Mouse (Mus musculus) fibroblast of lung, adult 2 months (primary cell): Measurements from ENCODE around the gene Trim17.

Source experiments
- DNase-seq: peaks from one replicate; pipeline ENCODE4 v3.0.0-alpha.2; 2011; ENCODE audit warnings: low read depth

Gene Trim17

GRCm38 (mm10) chr11:58969027-58969426, 14.5 kb downstream of the Trim17 start:
- no peak for DNase-seq

GRCm38 (mm10) chr11:58969659-58970058, 15.2 kb downstream of the Trim17 start:
- no peak for DNase-seq

DNA sequence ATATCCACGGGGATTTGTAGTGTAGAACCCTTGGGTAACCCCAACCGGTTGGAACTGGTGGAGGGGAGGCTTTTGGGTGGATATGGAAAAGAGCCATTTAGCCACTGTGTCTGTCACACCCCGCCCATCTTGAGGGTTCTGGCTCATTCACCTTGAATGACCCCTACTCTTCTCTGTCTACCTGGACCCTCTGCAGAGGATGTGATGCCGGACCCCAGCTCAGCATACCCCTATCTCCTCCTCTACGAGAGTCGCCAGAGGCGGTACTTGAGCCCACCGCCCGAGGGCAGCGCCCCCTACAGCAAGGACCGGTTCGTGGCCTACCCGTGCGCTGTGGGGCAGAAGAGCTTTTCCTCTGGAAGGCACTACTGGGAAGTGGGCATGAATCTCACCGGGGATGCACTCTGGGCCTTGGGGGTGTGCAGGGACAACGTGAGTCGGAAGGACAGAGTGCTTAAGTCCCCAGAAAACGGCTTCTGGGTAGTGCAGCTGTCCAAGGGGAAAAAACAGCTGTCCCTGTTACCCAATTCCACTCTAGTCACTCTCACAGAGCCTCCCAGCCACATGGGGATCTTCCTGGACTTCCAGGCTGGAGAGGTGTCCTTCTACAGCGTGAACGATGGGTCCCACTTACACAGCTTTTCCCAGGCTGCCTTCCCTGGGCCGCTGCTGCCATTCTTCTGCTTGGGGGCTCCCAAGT, 16.5 kb downstream of the Trim17 start:
- no peak for DNase-seq

DNA sequence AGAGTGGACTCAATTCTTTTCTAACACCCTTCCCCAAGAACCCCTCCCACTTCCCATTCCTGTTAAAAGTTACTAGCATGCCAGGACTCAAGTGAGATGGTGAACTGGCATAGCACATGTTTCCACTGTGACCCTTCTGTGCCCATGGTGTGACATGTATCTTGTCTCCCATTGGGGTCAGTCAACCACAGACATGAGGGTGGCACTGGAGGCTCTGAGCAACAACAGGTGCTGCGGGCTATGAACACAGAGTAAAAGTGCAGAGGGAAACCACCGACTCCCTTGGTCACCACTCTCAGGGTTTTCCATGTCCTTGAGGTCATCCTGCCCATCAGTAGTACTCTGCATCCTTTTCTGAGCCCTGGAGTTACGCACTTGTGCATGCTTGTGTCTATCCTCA, 17.3 kb downstream of the Trim17 start:
- DNase-seq = no peak

DNA sequence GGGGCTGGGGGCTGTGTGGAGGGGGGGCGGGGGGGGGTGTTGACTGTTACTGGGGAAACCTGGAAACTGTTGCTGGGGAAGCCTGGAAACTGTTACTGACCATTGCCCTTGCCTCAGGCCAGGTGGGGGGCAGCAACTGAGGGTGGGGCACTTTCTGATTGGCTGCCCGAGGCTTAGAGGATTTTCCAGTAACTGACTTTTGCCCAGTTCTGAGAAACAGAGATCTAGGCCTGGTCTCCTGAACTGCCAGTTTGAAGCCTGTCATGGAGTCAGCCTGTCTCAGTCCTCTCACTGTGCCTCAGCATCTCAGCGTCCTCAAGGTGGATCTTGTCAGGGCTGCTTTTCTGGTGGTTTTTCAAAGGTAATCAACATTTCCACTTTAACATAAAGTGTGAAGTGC, 19.9 kb downstream of the Trim17 start:
- no peak for DNase-seq

GRCm38 (mm10) chr11:58977150-58977549, 22.7 kb downstream of the Trim17 start:
- no peak for DNase-seq

GRCm38 (mm10) chr11:58977607-58978026, 23.1 kb downstream of the Trim17 start:
- no peak for DNase-seq

DNA sequence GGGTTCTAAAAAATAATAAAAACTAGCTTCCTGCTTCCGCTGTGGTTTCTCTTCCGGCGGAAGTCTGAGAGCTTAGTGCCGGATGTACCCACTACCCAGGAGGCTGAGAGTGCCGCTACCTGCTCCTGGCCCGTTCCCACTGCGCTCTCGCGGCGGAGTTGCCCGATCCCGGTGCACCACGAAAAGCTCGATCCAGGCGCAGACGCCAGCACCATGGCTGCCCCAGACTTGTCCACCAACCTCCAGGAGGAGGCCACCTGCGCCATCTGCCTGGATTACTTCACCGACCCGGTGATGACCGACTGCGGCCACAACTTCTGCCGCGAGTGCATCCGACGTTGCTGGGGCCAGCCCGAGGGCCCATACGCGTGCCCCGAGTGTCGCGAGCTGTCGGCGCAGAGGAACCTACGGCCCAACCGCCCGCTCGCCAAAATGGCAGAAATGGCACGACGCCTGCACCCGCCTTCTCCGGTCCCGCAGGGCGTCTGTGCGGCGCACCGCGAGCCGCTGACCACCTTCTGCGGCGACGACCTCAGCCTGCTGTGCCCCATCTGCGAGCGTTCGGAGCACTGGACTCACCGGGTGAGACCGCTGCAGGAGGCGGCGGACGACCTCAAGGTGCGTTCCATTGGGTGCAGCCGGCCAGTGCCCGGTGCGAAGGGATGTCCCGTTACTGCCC, 23.7 kb downstream of the Trim17 start, which contains the start of gene Trim11:
TSS of gene Trim11 (plus strand) at position 67 of the 679 bp plus-strand sequence.
- no peak for DNase-seq

DNA sequence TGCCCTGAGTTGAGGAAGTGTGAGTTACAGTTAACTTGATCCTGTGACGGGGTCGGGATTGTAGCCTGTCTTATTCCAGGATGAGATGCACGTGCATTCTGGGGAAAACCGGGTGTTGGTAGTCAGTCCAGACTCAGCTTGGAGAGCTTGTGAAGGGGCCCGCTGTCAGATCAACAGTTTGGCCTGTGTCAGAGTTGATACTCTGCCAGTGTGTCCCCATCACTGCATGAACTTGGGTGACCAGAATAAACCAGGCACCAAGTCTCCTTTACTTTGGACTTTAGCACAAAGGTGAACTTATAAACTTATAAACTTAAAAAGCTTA, 24.2 kb downstream of the Trim17 start:
- no peak for DNase-seq

DNA sequence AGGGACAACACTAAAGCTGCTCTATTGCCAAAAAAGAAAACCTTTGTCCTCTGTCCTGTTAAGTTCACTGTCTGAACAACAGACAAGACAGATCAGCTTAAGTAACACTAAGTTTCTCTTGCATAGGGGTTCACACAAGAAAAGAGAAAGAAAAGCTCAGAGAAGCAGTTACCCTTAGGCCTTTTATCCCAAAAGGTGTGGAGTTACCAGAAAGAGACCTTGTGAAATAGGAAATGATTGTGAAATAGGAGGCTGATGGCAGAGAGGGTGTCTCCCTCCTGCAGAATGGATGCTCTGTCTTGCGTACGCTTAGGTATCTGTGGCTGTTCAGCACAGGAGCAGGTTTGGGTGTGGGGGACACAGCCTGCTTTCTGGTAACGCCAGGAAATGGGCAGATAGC, 24.7 kb downstream of the Trim17 start:
- no peak for DNase-seq

DNA sequence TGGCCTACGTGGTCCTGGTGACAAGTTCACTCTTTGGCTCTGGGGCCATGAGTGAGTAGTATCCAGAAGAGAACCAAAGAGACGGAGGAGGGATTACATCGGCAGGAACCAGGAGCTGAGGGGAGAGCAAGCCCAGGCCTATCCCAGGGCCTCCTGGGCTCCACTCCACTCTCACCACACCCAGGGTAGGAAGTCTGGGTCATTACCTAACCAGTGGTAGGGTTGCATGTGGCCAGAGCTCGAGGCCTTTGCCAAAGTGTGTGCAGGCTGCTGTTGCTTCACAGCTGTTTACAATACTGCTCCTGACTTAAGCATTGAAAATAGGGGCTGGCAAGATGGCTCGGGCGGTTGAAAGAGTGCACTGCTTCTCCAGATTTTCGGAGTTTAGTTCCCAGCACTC, 25.2 kb downstream of the Trim17 start:
- DNase-seq = peak; percentile 83

DNA sequence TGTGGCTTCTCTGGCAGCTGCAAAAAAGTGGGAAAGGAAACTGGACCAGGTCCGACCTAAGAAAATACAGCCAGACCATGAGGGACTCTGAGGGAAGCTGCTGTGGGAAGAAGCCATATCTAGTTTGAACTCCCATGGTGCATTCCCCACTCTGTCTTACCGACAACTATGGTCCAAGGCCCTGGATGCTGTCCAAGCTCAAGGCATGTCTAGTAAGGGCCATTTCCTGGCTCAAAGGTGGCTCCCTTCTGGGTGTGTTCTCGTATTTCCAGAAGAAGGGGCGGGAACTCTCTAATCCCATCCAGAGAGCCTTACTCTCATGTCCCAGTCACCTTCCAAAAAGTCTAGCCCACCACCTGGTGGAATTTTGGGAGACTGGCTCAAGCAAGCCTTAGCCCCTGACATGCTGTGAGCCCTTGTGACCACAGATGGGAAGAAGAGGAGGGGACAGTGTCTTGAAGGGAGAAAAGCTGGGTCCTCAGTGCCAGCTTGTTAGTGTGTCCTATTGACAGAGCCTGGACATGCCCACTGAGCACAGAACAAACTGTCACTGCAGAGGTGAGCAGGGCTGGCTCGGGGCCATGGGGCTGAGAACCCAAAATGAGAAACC, 26.0 kb downstream of the Trim17 start:
- DNase-seq = no peak

GRCm38 (mm10) chr11:58981541-58982447, 27.3 kb downstream of the Trim17 start:
- DNase-seq = peak; percentile 56

GRCm38 (mm10) chr11:58982471-58983097, 28.1 kb downstream of the Trim17 start:
- no peak for DNase-seq

GRCm38 (mm10) chr11:58983691-58984341, 29.3 kb downstream of the Trim17 start:
- DNase-seq = no peak

- no peak for DNase-seq
These were observed 30.2 kb downstream of the Trim17 start for GRCm38 (mm10) chr11:58984657-58985056.

GRCm38 (mm10) chr11:58985299-58985917, 30.9 kb downstream of the Trim17 start:
- no peak for DNase-seq

DNA sequence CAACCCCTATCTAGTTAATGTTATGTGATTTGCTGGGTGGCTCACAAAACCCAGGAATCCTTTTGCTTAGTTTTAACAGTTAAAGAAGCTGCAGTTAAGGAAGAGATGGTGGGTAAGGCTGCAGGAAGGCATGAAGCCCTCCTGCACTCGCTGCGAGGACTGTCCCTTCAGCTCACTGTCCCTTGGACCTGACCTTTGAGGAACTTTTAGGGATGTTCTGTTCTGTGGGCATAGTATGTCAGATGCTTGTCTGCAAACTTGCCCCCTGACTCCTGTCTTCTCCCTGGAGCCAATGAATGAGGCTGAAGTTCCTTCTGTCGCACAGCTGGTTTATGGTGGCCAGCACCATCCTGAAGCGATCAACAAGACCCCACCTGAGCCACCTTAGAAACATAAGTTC, 34.7 kb downstream of the Trim17 start:
- no peak for DNase-seq

GRCm38 (mm10) chr11:58990141-58990540, 35.7 kb downstream of the Trim17 start:
- no peak for DNase-seq

GRCm38 (mm10) chr11:58990794-58991193, 36.3 kb downstream of the Trim17 start:
- DNase-seq = no peak

DNA sequence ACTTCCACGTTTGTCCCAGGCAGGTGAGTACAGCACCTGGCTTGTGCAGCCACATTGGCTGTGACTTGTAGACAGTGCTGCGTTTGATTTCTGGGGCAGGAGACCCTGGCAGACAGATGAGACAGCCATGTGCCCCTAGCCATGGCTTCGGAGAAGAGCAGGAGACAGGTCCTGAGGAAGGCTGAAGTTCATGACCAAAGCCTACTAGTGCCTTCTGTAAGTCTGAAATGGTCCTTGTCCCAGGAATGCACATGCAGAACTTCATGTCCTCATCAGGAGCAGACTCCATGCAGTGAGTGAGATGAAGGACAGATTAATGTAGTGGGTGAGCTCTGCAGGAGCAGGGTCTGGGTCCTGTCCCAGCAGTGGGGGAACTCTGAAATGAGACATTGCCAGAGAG, 37.4 kb downstream of the Trim17 start:
- DNase-seq = no peak
